Mouse (Mus musculus): ENCODE measurements around the gene Tedc2. TPM values are rescaled to one million over a fixed set of nuclear protein-coding genes. Genes with fewer than 3 reads are reported as not detected.
A peak's percentile ranks its signal among the peaks of the same experiment; 100 is the strongest.

Tedc2 gene
- polyA plus RNA-seq (2014; fragmentation: Nextera tagmentation; extraction: Ambion mirVana) = 11.9 and 12.3 TPM in 2 replicates

GRCm38 (mm10) chr17:24220435-24221411 is at the start of gene Tedc2:
Gene Tedc2 (minus strand): TSS chr17:24220851.
- peak within 1 kb of the TSS; percentile 75 for H3K4me3 ChIP-seq (ENCODE audit: low read depth, low read length)
- peak within 1 kb of the TSS; percentile 52 for H3K9ac ChIP-seq (replicated peaks; ENCODE audit: low read depth, low read length)
- H3K27ac ChIP-seq (ENCODE audit: low read length) = peak within 1 kb of the TSS; percentile 23; the same call in 1 of the 2 replicates
- peak within 1 kb of the TSS; percentile 92 for H3K4me2 ChIP-seq (replicated peaks; ENCODE audit: low read depth, low read length)
- 4% methylated on average over 41 of the region's 41 CpGs for WGBS
- H3K27me3 ChIP-seq (ENCODE audit: control insufficient read depth, insufficient read depth, low read length) = no peaks in the 10 kb centered on the region
- H3K4me1 ChIP-seq (ENCODE audit: control insufficient read depth, insufficient read depth, low read length) = peaks cover 7% of the 10 kb centered on the region
- peak; percentile 93 for ATAC-seq (ENCODE audit: insufficient number of reproducible peaks, insufficient read depth, low FRiP score, low read depth)
- H3K9me3 ChIP-seq (ENCODE audit: control insufficient read depth, low read depth, low read length) = no peaks in the 10 kb centered on the region
- H3K36me3 ChIP-seq (ENCODE audit: control insufficient read depth, insufficient read depth, low read length) = peaks cover 42% of the 10 kb centered on the region

GRCm38 (mm10) chr17:24267133-24267532 is 46.5 kb upstream of the Tedc2 start:
- ATAC-seq (ENCODE audit: insufficient number of reproducible peaks, insufficient read depth, low FRiP score, low read depth) = no peak
- Histone ChIP-seq H3K9me3 (ENCODE audit: control insufficient read depth, low read depth, low read length) (no peaks in the 10 kb centered on the region), H3K4me3 (ENCODE audit: low read depth, low read length) (no peak overlapping the region), H3K27me3 (ENCODE audit: control insufficient read depth, insufficient read depth, low read length) (no peaks in the 10 kb centered on the region), H3K36me3 (ENCODE audit: control insufficient read depth, insufficient read depth, low read length) (no peaks in the 10 kb centered on the region), H3K9ac (replicated peaks; ENCODE audit: low read depth, low read length) (no peak overlapping the region), H3K27ac (ENCODE audit: low read length) (no peak overlapping the region), H3K4me2 (replicated peaks; ENCODE audit: low read depth, low read length) (no peak overlapping the region), H3K4me1 (ENCODE audit: control insufficient read depth, insufficient read depth, low read length) (no peaks in the 10 kb centered on the region)
- WGBS = 86% methylated on average over 1 of the region's 1 CpGs

GRCm38 (mm10) chr17:24264766-24265165 is 44.1 kb upstream of the Tedc2 start:
- Histone ChIP-seq H3K4me1 (ENCODE audit: control insufficient read depth, insufficient read depth, low read length) (no peaks in the 10 kb centered on the region), H3K27ac (ENCODE audit: low read length) (no peak overlapping the region), H3K4me2 (replicated peaks; ENCODE audit: low read depth, low read length) (no peak overlapping the region), H3K9ac (replicated peaks; ENCODE audit: low read depth, low read length) (no peak overlapping the region), H3K9me3 (ENCODE audit: control insufficient read depth, low read depth, low read length) (no peaks in the 10 kb centered on the region), H3K27me3 (ENCODE audit: control insufficient read depth, insufficient read depth, low read length) (no peaks in the 10 kb centered on the region), H3K4me3 (ENCODE audit: low read depth, low read length) (no peak overlapping the region), H3K36me3 (ENCODE audit: control insufficient read depth, insufficient read depth, low read length) (no peaks in the 10 kb centered on the region)
- 68% methylated on average over 2 of the region's 2 CpGs for WGBS
- ATAC-seq (ENCODE audit: insufficient number of reproducible peaks, insufficient read depth, low FRiP score, low read depth) = no peak

GRCm38 (mm10) chr17:24260516-24260915 is 39.9 kb upstream of the Tedc2 start:
- H3K9me3 ChIP-seq (ENCODE audit: control insufficient read depth, low read depth, low read length) = no peaks in the 10 kb centered on the region
- no peaks in the 10 kb centered on the region for H3K36me3 ChIP-seq (ENCODE audit: control insufficient read depth, insufficient read depth, low read length)
- no peak overlapping the region for H3K27ac ChIP-seq (ENCODE audit: low read length)
- H3K4me2 ChIP-seq (replicated peaks; ENCODE audit: low read depth, low read length) = no peak overlapping the region
- H3K27me3 ChIP-seq (ENCODE audit: control insufficient read depth, insufficient read depth, low read length) = no peaks in the 10 kb centered on the region
- H3K4me1 ChIP-seq (ENCODE audit: control insufficient read depth, insufficient read depth, low read length) = no peaks in the 10 kb centered on the region
- no peak overlapping the region for H3K9ac ChIP-seq (replicated peaks; ENCODE audit: low read depth, low read length)
- no peak for ATAC-seq (ENCODE audit: insufficient number of reproducible peaks, insufficient read depth, low FRiP score, low read depth)
- no peak overlapping the region for H3K4me3 ChIP-seq (ENCODE audit: low read depth, low read length)
- WGBS = 70% methylated on average over 4 of the region's 4 CpGs

GRCm38 (mm10) chr17:24259702-24260101 is 39.1 kb upstream of the Tedc2 start:
- H3K4me2 ChIP-seq (replicated peaks; ENCODE audit: low read depth, low read length) = no peak overlapping the region
- H3K9me3 ChIP-seq (ENCODE audit: control insufficient read depth, low read depth, low read length) = no peaks in the 10 kb centered on the region
- no peak overlapping the region for H3K9ac ChIP-seq (replicated peaks; ENCODE audit: low read depth, low read length)
- H3K4me3 ChIP-seq (ENCODE audit: low read depth, low read length) = no peak overlapping the region
- no peaks in the 10 kb centered on the region for H3K36me3 ChIP-seq (ENCODE audit: control insufficient read depth, insufficient read depth, low read length)
- no peak for ATAC-seq (ENCODE audit: insufficient number of reproducible peaks, insufficient read depth, low FRiP score, low read depth)
- no peak overlapping the region for H3K27ac ChIP-seq (ENCODE audit: low read length)
- no peaks in the 10 kb centered on the region for H3K27me3 ChIP-seq (ENCODE audit: control insufficient read depth, insufficient read depth, low read length)
- no peaks in the 10 kb centered on the region for H3K4me1 ChIP-seq (ENCODE audit: control insufficient read depth, insufficient read depth, low read length)
- 68% methylated on average over 5 of the region's 5 CpGs for WGBS

- H3K27ac ChIP-seq (ENCODE audit: low read length) = no peak overlapping the region
- ATAC-seq (ENCODE audit: insufficient number of reproducible peaks, insufficient read depth, low FRiP score, low read depth) = no peak
Observed at GRCm38 (mm10) chr17:24258981-24259380, 38.3 kb upstream of the Tedc2 start.

GRCm38 (mm10) chr17:24252329-24252728 is 31.7 kb upstream of the Tedc2 start:
- H3K36me3 ChIP-seq (ENCODE audit: control insufficient read depth, insufficient read depth, low read length) = peaks cover 10% of the 10 kb centered on the region; the same call in 1 of the 2 replicates
- H3K4me3 ChIP-seq (ENCODE audit: low read depth, low read length) = no peak overlapping the region
- H3K27ac ChIP-seq (ENCODE audit: low read length) = no peak overlapping the region; the same call in 1 of the 2 replicates
- no peaks in the 10 kb centered on the region for H3K27me3 ChIP-seq (ENCODE audit: control insufficient read depth, insufficient read depth, low read length)
- H3K4me2 ChIP-seq (replicated peaks; ENCODE audit: low read depth, low read length) = no peak overlapping the region; the same call in 1 of the 2 replicates
- no peak for ATAC-seq (ENCODE audit: insufficient number of reproducible peaks, insufficient read depth, low FRiP score, low read depth)
- H3K9me3 ChIP-seq (ENCODE audit: control insufficient read depth, low read depth, low read length) = no peaks in the 10 kb centered on the region
- H3K9ac ChIP-seq (replicated peaks; ENCODE audit: low read depth, low read length) = no peak overlapping the region
- H3K4me1 ChIP-seq (ENCODE audit: control insufficient read depth, insufficient read depth, low read length) = peaks cover 10% of the 10 kb centered on the region
- 97% methylated on average over 2 of the region's 2 CpGs for WGBS

More at GRCm38 (mm10) chr17:24258981-24259380, 38.3 kb upstream of the Tedc2 start:
- no peaks in the 10 kb centered on the region for H3K4me1 ChIP-seq (ENCODE audit: control insufficient read depth, insufficient read depth, low read length)
- H3K9ac ChIP-seq (replicated peaks; ENCODE audit: low read depth, low read length) = no peak overlapping the region
- H3K9me3 ChIP-seq (ENCODE audit: control insufficient read depth, low read depth, low read length) = no peaks in the 10 kb centered on the region
- H3K27me3 ChIP-seq (ENCODE audit: control insufficient read depth, insufficient read depth, low read length) = no peaks in the 10 kb centered on the region
- no peak overlapping the region for H3K4me2 ChIP-seq (replicated peaks; ENCODE audit: low read depth, low read length)
- 55% methylated on average over 4 of the region's 4 CpGs for WGBS
- no peak overlapping the region for H3K4me3 ChIP-seq (ENCODE audit: low read depth, low read length)
- no peaks in the 10 kb centered on the region for H3K36me3 ChIP-seq (ENCODE audit: control insufficient read depth, insufficient read depth, low read length)

GRCm38 (mm10) chr17:24251320-24252069 is 30.8 kb upstream of the Tedc2 start, which contains the start of gene Ccnf:
Gene Ccnf (minus strand): TSS chr17:24251484.
- Histone ChIP-seq H3K4me3 (ENCODE audit: low read depth, low read length) (peak within 1 kb of the TSS; percentile 75), H3K4me2 (replicated peaks; ENCODE audit: low read depth, low read length) (peak within 1 kb of the TSS; percentile 56), H3K9ac (replicated peaks; ENCODE audit: low read depth, low read length) (peak within 1 kb of the TSS; percentile 83), H3K27ac (ENCODE audit: low read length) (peak within 1 kb of the TSS; percentile 71), H3K9me3 (ENCODE audit: control insufficient read depth, low read depth, low read length) (no peaks in the 10 kb centered on the region), H3K27me3 (ENCODE audit: control insufficient read depth, insufficient read depth, low read length) (no peaks in the 10 kb centered on the region), H3K36me3 (ENCODE audit: control insufficient read depth, insufficient read depth, low read length) (peaks cover 13% of the 10 kb centered on the region), H3K4me1 (ENCODE audit: control insufficient read depth, insufficient read depth, low read length) (peaks cover 10% of the 10 kb centered on the region)
- under 1% methylated on average over 48 of the region's 48 CpGs for WGBS
- ATAC-seq (ENCODE audit: insufficient number of reproducible peaks, insufficient read depth, low FRiP score, low read depth) = peak; percentile 100
